Mouse (Mus musculus) thymus, postnatal 25 days (tissue): ENCODE measurements at regions not wholly inside any gene's neighbourhood (a gene's known extent, or its start where the extent isn't known, plus 50 kb on each side); places are given as distances from the start of the nearest gene placed in this dataset.

Source experiments
- DNase-seq: peaks from one replicate; pipeline ENCODE4 v3.0.0; 2022

GRCm38 (mm10) chr13:119143351-119143750 is 285.1 kb upstream of the Paip1 start:
- DNase-seq, result no peak

GRCm38 (mm10) chr13:119145713-119146112 is 282.7 kb upstream of the Paip1 start:
- DNase-seq, result no peak

- no peak for DNase-seq
These were observed 280.7 kb upstream of the Paip1 start for GRCm38 (mm10) chr13:119147701-119148100.

GRCm38 (mm10) chr13:119149141-119149540 is 279.3 kb upstream of the Paip1 start:
- DNase-seq, result no peak

GRCm38 (mm10) chr13:119150847-119151548 is 277.4 kb upstream of the Paip1 start:
- no peak for DNase-seq

GRCm38 (mm10) chr13:119177753-119178152 is 250.6 kb upstream of the Paip1 start:
- no peak for DNase-seq

- DNase-seq, result no peak
These were observed 250.2 kb upstream of the Paip1 start for GRCm38 (mm10) chr13:119178212-119178611.

- DNase-seq, result no peak
These were observed 249.1 kb upstream of the Paip1 start for GRCm38 (mm10) chr13:119179157-119179920.

GRCm38 (mm10) chr13:119184322-119184877 is 244.0 kb upstream of the Paip1 start:
- DNase-seq, result no peak

- no peak for DNase-seq
These were observed 242.7 kb upstream of the Paip1 start for GRCm38 (mm10) chr13:119185567-119186143.

GRCm38 (mm10) chr13:119231556-119231955 is 196.8 kb upstream of the Paip1 start:
- no peak for DNase-seq

GRCm38 (mm10) chr13:119232100-119233029 is 196.0 kb upstream of the Paip1 start:
- no peak for DNase-seq

GRCm38 (mm10) chr13:119233030-119233385 is 195.4 kb upstream of the Paip1 start:
- no peak for DNase-seq

- no peak for DNase-seq
These were observed 194.5 kb upstream of the Paip1 start for GRCm38 (mm10) chr13:119233869-119234268.

- no peak for DNase-seq
These were observed 186.0 kb upstream of the Paip1 start for GRCm38 (mm10) chr13:119242358-119242757.

GRCm38 (mm10) chr13:119247101-119247500 is 181.3 kb upstream of the Paip1 start:
- DNase-seq, result no peak

GRCm38 (mm10) chr13:119252006-119252405 is 176.4 kb upstream of the Paip1 start:
- no peak for DNase-seq

GRCm38 (mm10) chr13:119256350-119256749 is 172.1 kb upstream of the Paip1 start:
- DNase-seq, result no peak

- DNase-seq, result no peak
These were observed 169.9 kb upstream of the Paip1 start for GRCm38 (mm10) chr13:119258515-119258914.

- DNase-seq, result no peak
These were observed 164.8 kb upstream of the Paip1 start for GRCm38 (mm10) chr13:119263561-119263960.

GRCm38 (mm10) chr13:119267608-119268300 is 160.6 kb upstream of the Paip1 start:
- no peak for DNase-seq

GRCm38 (mm10) chr13:119268301-119268675 is 160.1 kb upstream of the Paip1 start:
- no peak for DNase-seq
